Mouse (Mus musculus): ENCODE data around the gene Perm1. TPM values are rescaled to one million over a fixed set of nuclear protein-coding genes. Genes with fewer than 3 reads are reported as not detected.

The Perm1 gene
- total RNA-seq, 1 experiment: 0.18 TPM

- no peak for TF ChIP-seq MAFK (IDR thresholded peaks at IDR 0.05; ENCODE audit: insufficient read depth, low read depth, low read length)
- TF ChIP-seq ZNF384 (IDR thresholded peaks at IDR 0.05; ENCODE audit: low read depth, low read length): no peak
- TF ChIP-seq HCFC1 (IDR thresholded peaks at IDR 0.05; ENCODE audit: borderline replicate concordance, insufficient read depth, low read length): no peak
- TF ChIP-seq CHD2 (IDR thresholded peaks at IDR 0.05; ENCODE audit: low read depth, low read length): no peak
- no peak for TF ChIP-seq ZC3H11A (IDR thresholded peaks at IDR 0.05; ENCODE audit: borderline replicate concordance, low read depth, low read length)
- peaks cover 17 to 45% of the 10 kb centered on the region in 2 experiments; a peak in 3 of 4 replicates for H3K4me1 ChIP-seq (ENCODE audit: control insufficient read depth in 2 of 2, insufficient read depth in 2 of 2, low read length in 2 of 2, poor library complexity in 1 of 2)
- in situ Hi-C loops (cut with MboI; ENCODE audit: low sequenced_read_pairs in 2 of 2, unreplicated experiment in 2 of 2): no loop called here
Measured at GRCm38 (mm10) chr4:156185950-156186850, 29.5 kb upstream of the Perm1 start.

GRCm38 (mm10) chr4:156188162-156188810, 27.4 kb upstream of the Perm1 start:
- H3K36me3 ChIP-seq (ENCODE audit: control insufficient read depth, insufficient read depth, low read length, poor library complexity, severe bottlenecking): peaks cover 42% of the 10 kb centered on the region

More at GRCm38 (mm10) chr4:156185950-156186850, 29.5 kb upstream of the Perm1 start:
- DNase-seq (ENCODE audit: low read depth, low spot score): no peak
- Histone ChIP-seq H3K9me3 (ENCODE audit: control insufficient read depth, insufficient read depth, low read depth, low read length) (peaks cover 2% of the 10 kb centered on the region; the same call in 1 of the 2 replicates), H3K4me3 (ENCODE audit: insufficient read depth in 1 of 2, low read depth in 1 of 2, low read length in 2 of 2, poor library complexity in 1 of 2, severe bottlenecking in 1 of 2) (peak overlapping the region; percentile 3 to 41; a peak in 3 of 4 replicates), H3K27ac (ENCODE audit: insufficient read depth, low read depth, low read length, poor library complexity, severe bottlenecking) (no peak overlapping the region), H3K9ac (ENCODE audit: insufficient read depth, low read depth, low read length, poor library complexity, severe bottlenecking) (peak overlapping the region; percentile 63), H3K36me3 (ENCODE audit: control insufficient read depth, insufficient read depth, low read length, poor library complexity, severe bottlenecking) (peaks cover 33% of the 10 kb centered on the region; the same call in 1 of the 2 replicates)

DNA sequence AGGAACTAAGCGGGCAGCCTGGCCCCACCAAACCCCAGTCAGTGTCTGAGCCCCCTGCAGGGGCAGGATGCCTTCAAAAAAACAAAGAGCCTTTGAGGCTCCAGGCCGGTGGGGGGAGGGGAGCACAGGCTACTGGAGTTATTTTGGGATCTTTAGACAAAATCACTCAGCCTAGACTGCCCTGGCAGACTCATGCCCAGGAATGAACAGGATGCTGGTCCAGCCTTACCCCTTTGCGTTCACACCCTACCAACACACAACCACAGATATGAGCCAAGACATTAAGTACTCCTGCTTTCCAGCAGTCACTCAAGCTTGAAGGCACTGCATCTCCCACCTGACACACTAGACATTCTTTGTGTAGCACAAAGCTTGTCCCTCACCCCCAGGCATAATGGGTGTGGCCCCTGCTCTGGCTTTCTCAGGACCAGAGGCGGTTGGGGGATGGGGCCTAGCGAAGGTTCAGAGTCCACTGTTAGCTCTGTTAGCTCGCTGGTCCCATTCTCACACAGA, 26.8 kb upstream of the Perm1 start:
- TF ChIP-seq MAFK (IDR thresholded peaks at IDR 0.05; ENCODE audit: insufficient read depth, low read depth, low read length): no peak
- peak; percentile 57 for TF ChIP-seq CHD2 (IDR thresholded peaks at IDR 0.05; ENCODE audit: low read depth, low read length)
- 0 out of 2 replicates have a peak, but pooled peaks have one; percentile 36 for TF ChIP-seq HCFC1 (IDR thresholded peaks at IDR 0.05; ENCODE audit: borderline replicate concordance, insufficient read depth, low read length)
- TF ChIP-seq ZC3H11A (IDR thresholded peaks at IDR 0.05; ENCODE audit: borderline replicate concordance, low read depth, low read length): no peak
- peak; percentile 77; the same call in 1 of the 2 replicates for TF ChIP-seq ZNF384 (IDR thresholded peaks at IDR 0.05; ENCODE audit: low read depth, low read length)
- peak; percentile 97 for DNase-seq (ENCODE audit: low read depth, low spot score)
- peaks cover 44% of the 10 kb centered on the region for H3K36me3 ChIP-seq (ENCODE audit: control insufficient read depth, insufficient read depth, low read length, poor library complexity, severe bottlenecking)
- no peaks in the 10 kb centered on the region for H3K9me3 ChIP-seq (ENCODE audit: control insufficient read depth, insufficient read depth, low read depth, low read length)
- H3K4me3 ChIP-seq (ENCODE audit: insufficient read depth in 1 of 2, low read depth in 1 of 2, low read length in 2 of 2, poor library complexity in 1 of 2, severe bottlenecking in 1 of 2): peak overlapping the region; percentile 38 to 42
- in situ Hi-C loops (cut with MboI; ENCODE audit: low sequenced_read_pairs in 2 of 2, unreplicated experiment in 2 of 2): no loop called here
- peaks cover 26 to 65% of the 10 kb centered on the region in 2 experiments; a peak in 3 of 4 replicates for H3K4me1 ChIP-seq (ENCODE audit: control insufficient read depth in 2 of 2, insufficient read depth in 2 of 2, low read length in 2 of 2, poor library complexity in 1 of 2)
- H3K27ac ChIP-seq (ENCODE audit: insufficient read depth, low read depth, low read length, poor library complexity, severe bottlenecking): peak overlapping the region; percentile 95
- H3K9ac ChIP-seq (ENCODE audit: insufficient read depth, low read depth, low read length, poor library complexity, severe bottlenecking): peak overlapping the region; percentile 33

More at GRCm38 (mm10) chr4:156188162-156188810, 27.4 kb upstream of the Perm1 start:
- H3K4me3 ChIP-seq (ENCODE audit: insufficient read depth in 1 of 2, low read depth in 1 of 2, low read length in 2 of 2, poor library complexity in 1 of 2, severe bottlenecking in 1 of 2): peak overlapping the region; percentile 38 to 42; a peak in 3 of 4 replicates
- peak overlapping the region; percentile 95 for H3K27ac ChIP-seq (ENCODE audit: insufficient read depth, low read depth, low read length, poor library complexity, severe bottlenecking)
- H3K9me3 ChIP-seq (ENCODE audit: control insufficient read depth, insufficient read depth, low read depth, low read length): no peaks in the 10 kb centered on the region
- no peak for DNase-seq (ENCODE audit: low read depth, low spot score)
- peaks cover 24 to 59% of the 10 kb centered on the region in 2 experiments; a peak in 3 of 4 replicates for H3K4me1 ChIP-seq (ENCODE audit: control insufficient read depth in 2 of 2, insufficient read depth in 2 of 2, low read length in 2 of 2, poor library complexity in 1 of 2)
- in situ Hi-C loops (cut with MboI; ENCODE audit: low sequenced_read_pairs in 2 of 2, unreplicated experiment in 2 of 2): no loop called here
- TF ChIP-seq ZNF384 (IDR thresholded peaks at IDR 0.05; ENCODE audit: low read depth, low read length): no peak
- no peak for TF ChIP-seq ZC3H11A (IDR thresholded peaks at IDR 0.05; ENCODE audit: borderline replicate concordance, low read depth, low read length)
- TF ChIP-seq CHD2 (IDR thresholded peaks at IDR 0.05; ENCODE audit: low read depth, low read length): no peak
- no peak for TF ChIP-seq HCFC1 (IDR thresholded peaks at IDR 0.05; ENCODE audit: borderline replicate concordance, insufficient read depth, low read length)
- no peak for TF ChIP-seq MAFK (IDR thresholded peaks at IDR 0.05; ENCODE audit: insufficient read depth, low read depth, low read length)
- peak overlapping the region; percentile 57; the same call in 1 of the 2 replicates for H3K9ac ChIP-seq (ENCODE audit: insufficient read depth, low read depth, low read length, poor library complexity, severe bottlenecking)

All from ES-E14 (cell line).